Comparison of ENCODE assay signal across 27 mouse cellular contexts in the genomic region with DNA sequence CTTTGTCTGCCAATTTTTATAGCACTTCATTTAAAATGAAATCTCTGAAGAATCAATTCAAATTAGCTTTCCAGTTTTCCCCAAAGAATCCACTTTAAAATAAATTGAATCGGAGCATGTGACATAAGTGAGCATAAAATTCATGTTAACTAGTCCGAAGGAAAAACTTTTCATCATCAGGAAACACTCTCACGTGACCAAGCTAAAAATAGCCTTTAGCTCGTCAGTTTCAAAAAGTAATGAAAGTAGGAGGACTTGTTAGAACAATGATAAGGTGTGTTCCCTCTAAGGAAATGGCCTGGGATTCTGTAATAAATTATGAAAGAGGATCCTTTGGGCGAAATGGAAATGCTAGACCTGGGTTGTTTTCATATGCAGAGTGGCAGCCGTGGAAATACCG.
DNase-seq lines count a peak whose midpoint lies in the region; ATAC-seq and TF ChIP-seq lines count a peak whose summit lies in the region.
"Had no signal": no experiment of that assay in that cellular context is flagged by ENCODE, and none has a peak within 500 bp of the region (broad histone marks: within the 10 kb centered on the region; RNA-seq: fewer than 3 reads in every experiment).

No protein-coding gene starts in this region.

- no peak overlapping the region for H3K4me3 ChIP-seq in embryonic facial prominence, embryonic 11.5 days (ENCODE audit: low read depth, low read length)
- H3K4me3 ChIP-seq in embryonic facial prominence, embryonic 10.5 days, result no peak overlapping the region
- no peak overlapping the region for H3K4me3 ChIP-seq in kidney, postnatal 0 days (replicated peaks; ENCODE audit: low read depth, low read length)
- H3K4me3 ChIP-seq in embryonic facial prominence, embryonic 12.5 days, result no peak overlapping the region
- H3K4me3 ChIP-seq in layer of hippocampus, adult 2 months, result no peak overlapping the region
- H3K4me3 ChIP-seq: forebrain, embryonic 13.5 days; heart, embryonic 13.5 days; limb, embryonic 15.5 days; liver, embryonic 13.5 days; megakaryocyte, embryonic 14.5 days; midbrain, embryonic 13.5 days had no signal

- no peaks in the 10 kb centered on the region for H3K9me3 ChIP-seq in embryonic facial prominence, embryonic 11.5 days (replicated peaks; ENCODE audit: control insufficient read depth, low read length)
- no peaks in the 10 kb centered on the region for H3K9me3 ChIP-seq in embryonic facial prominence, embryonic 10.5 days
- H3K9me3 ChIP-seq in kidney, postnatal 0 days (replicated peaks; ENCODE audit: low read length), result no peaks in the 10 kb centered on the region
- H3K9me3 ChIP-seq in embryonic facial prominence, embryonic 12.5 days, result no peaks in the 10 kb centered on the region
- H3K9me3 ChIP-seq: forebrain, embryonic 13.5 days; heart, embryonic 13.5 days; limb, embryonic 15.5 days; liver, embryonic 13.5 days; midbrain, embryonic 13.5 days had no signal

- no peak overlapping the region for H3K27ac ChIP-seq in embryonic facial prominence, embryonic 11.5 days (replicated peaks; ENCODE audit: low read depth, low read length)
- no peak overlapping the region for H3K27ac ChIP-seq in embryonic facial prominence, embryonic 10.5 days (replicated peaks)
- H3K27ac ChIP-seq in kidney, postnatal 0 days, result no peak overlapping the region
- peak overlapping the region; percentile 50; the same call in 1 of the 2 replicates for H3K27ac ChIP-seq in embryonic facial prominence, embryonic 12.5 days
- H3K27ac ChIP-seq in layer of hippocampus, adult 2 months, result no peak overlapping the region
- H3K27ac ChIP-seq: forebrain, embryonic 13.5 days; heart, embryonic 13.5 days; limb, embryonic 15.5 days; liver, embryonic 13.5 days; midbrain, embryonic 13.5 days had no signal

- 0 out of 2 replicates have a peak, but pooled peaks cover 2% of the 10 kb centered on the region for H3K4me1 ChIP-seq in embryonic facial prominence, embryonic 11.5 days (ENCODE audit: control insufficient read depth, insufficient read depth, low read length)
- peaks cover 18% of the 10 kb centered on the region for H3K4me1 ChIP-seq in embryonic facial prominence, embryonic 10.5 days
- H3K4me1 ChIP-seq in kidney, postnatal 0 days (replicated peaks; ENCODE audit: insufficient read depth, low read length), result no peaks in the 10 kb centered on the region
- peaks cover 5% of the 10 kb centered on the region for H3K4me1 ChIP-seq in embryonic facial prominence, embryonic 12.5 days
- H3K4me1 ChIP-seq: forebrain, embryonic 13.5 days; liver, embryonic 13.5 days had no signal

- 62% methylated on average over 7 of the region's 7 CpGs for WGBS in embryonic facial prominence, embryonic 11.5 days
- 75% methylated on average over 7 of the region's 7 CpGs for WGBS in embryonic facial prominence, embryonic 10.5 days
- 37% methylated on average over 7 of the region's 7 CpGs for WGBS in kidney, postnatal 0 days
- WGBS in embryonic facial prominence, embryonic 12.5 days, result 41% methylated on average over 7 of the region's 7 CpGs

- no peak for TF ChIP-seq CTCF in kidney, postnatal 0 days (IDR thresholded peaks at IDR 0.05; ENCODE audit: low read depth)
- TF ChIP-seq CTCF in layer of hippocampus, adult 2 months (conservative IDR thresholded peaks at IDR 0.05), result no peak

- ATAC-seq in embryonic facial prominence, embryonic 11.5 days (replicated peaks; ENCODE audit: insufficient number of reproducible peaks, low FRiP score, low TSS enrichment, low read depth), result no peak
- no peak for ATAC-seq in kidney, postnatal 0 days (replicated peaks; ENCODE audit: low FRiP score, low read depth)
- ATAC-seq in embryonic facial prominence, embryonic 12.5 days (ENCODE audit: insufficient number of reproducible peaks, insufficient read depth, low FRiP score, low TSS enrichment), result no peak
- ATAC-seq: forebrain, embryonic 13.5 days; intestine, postnatal 0 days; lung, postnatal 0 days; midbrain, embryonic 13.5 days had no signal

- H3K27me3 ChIP-seq in embryonic facial prominence, embryonic 11.5 days (ENCODE audit: control insufficient read depth, insufficient read depth, low read length), result no peaks in the 10 kb centered on the region
- no peaks in the 10 kb centered on the region for H3K27me3 ChIP-seq in embryonic facial prominence, embryonic 10.5 days (replicated peaks; ENCODE audit: low read depth, poor library complexity, severe bottlenecking)
- H3K27me3 ChIP-seq in kidney, postnatal 0 days (ENCODE audit: insufficient read depth, low read length), result no peaks in the 10 kb centered on the region
- H3K27me3 ChIP-seq in embryonic facial prominence, embryonic 12.5 days, result no peaks in the 10 kb centered on the region
- H3K27me3 ChIP-seq: forebrain, embryonic 13.5 days; heart, embryonic 13.5 days; limb, embryonic 15.5 days; liver, embryonic 13.5 days; megakaryocyte, embryonic 14.5 days; midbrain, embryonic 13.5 days had no signal

- no peaks in the 10 kb centered on the region for H3K36me3 ChIP-seq in embryonic facial prominence, embryonic 11.5 days (replicated peaks; ENCODE audit: control insufficient read depth, insufficient read depth, low read depth, low read length)
- H3K36me3 ChIP-seq in embryonic facial prominence, embryonic 10.5 days (replicated peaks), result no peaks in the 10 kb centered on the region
- H3K36me3 ChIP-seq in kidney, postnatal 0 days (ENCODE audit: insufficient read depth, low read length), result no peaks in the 10 kb centered on the region
- no peaks in the 10 kb centered on the region for H3K36me3 ChIP-seq in embryonic facial prominence, embryonic 12.5 days
- H3K36me3 ChIP-seq: heart, embryonic 13.5 days; limb, embryonic 15.5 days; liver, embryonic 13.5 days; midbrain, embryonic 13.5 days had no signal

- H3K4me2 ChIP-seq in embryonic facial prominence, embryonic 11.5 days (ENCODE audit: low read depth, low read length), result no peak overlapping the region
- H3K4me2 ChIP-seq in kidney, postnatal 0 days (ENCODE audit: low read length), result no peak overlapping the region
- no peak overlapping the region for H3K4me2 ChIP-seq in embryonic facial prominence, embryonic 12.5 days (replicated peaks)
- H3K4me2 ChIP-seq: forebrain, embryonic 13.5 days; heart, embryonic 13.5 days; limb, embryonic 15.5 days; liver, embryonic 13.5 days; midbrain, embryonic 13.5 days had no signal

- no peak overlapping the region for H3K9ac ChIP-seq in embryonic facial prominence, embryonic 11.5 days (replicated peaks; ENCODE audit: low read length)
- H3K9ac ChIP-seq in kidney, postnatal 0 days (ENCODE audit: low read depth, low read length), result no peak overlapping the region
- H3K9ac ChIP-seq in embryonic facial prominence, embryonic 12.5 days, result no peak overlapping the region
- H3K9ac ChIP-seq: forebrain, embryonic 13.5 days; heart, embryonic 13.5 days; limb, embryonic 15.5 days; liver, embryonic 13.5 days; midbrain, embryonic 13.5 days had no signal

- peak; percentile 26 for DNase-seq in embryonic facial prominence, embryonic 11.5 days (ENCODE audit: low spot score)
- no peak for DNase-seq in embryonic facial prominence, embryonic 10.5 days (ENCODE audit: low spot score)
- peak; percentile 10 for DNase-seq in kidney, postnatal 0 days (ENCODE audit: low spot score)
- DNase-seq in kidney, postnatal 14 days, result no peak
- DNase-seq in naive thymus-derived CD4-positive, alpha-beta T cell, adult 2 months (ENCODE audit: low read depth), result peak; percentile 33
- no peak for DNase-seq in right cerebral cortex, postnatal 25 days
- no peak for DNase-seq in layer of hippocampus, adult 2 months (ENCODE audit: low spot score in 2 of 2)
- DNase-seq: adrenal gland, postnatal 25 days; cerebellum, adult 11-12 months; cerebellum, adult 9-11 months; gastrocnemius, postnatal 36 days; heart, adult 18-20 months; kidney, postnatal 36 days; liver, embryonic 13.5 days; lung, adult 18-20 months; lung, postnatal 4 days; right cerebral cortex, adult 18-20 months; right cerebral cortex, postnatal 4 days; thymus, postnatal 4 days had no signal

Comparison
In these comparisons a context has a peak if more than half of its experiments do, and no peak if none do; other contexts are left out.
1. DNase-seq: peak in embryonic facial prominence, embryonic 11.5 days (single experiment), kidney, postnatal 0 days (single experiment) and naive thymus-derived CD4-positive, alpha-beta T cell, adult 2 months (single experiment); none in embryonic facial prominence, embryonic 10.5 days (single experiment), kidney, postnatal 14 days (single experiment), right cerebral cortex, postnatal 25 days (single experiment) and layer of hippocampus, adult 2 months (0 of 2).